Mouse (Mus musculus): ENCODE data around the gene Tmem115.
"Not testable (repeated sequence)": the region's sequence is repeated elsewhere in the genome, so short reads cannot be mapped to it uniquely, and the experiment has no call there.

Tmem115 gene

GRCm38 (mm10) chr9:107570845-107571244 is 37.1 kb downstream of the Tmem115 start:
- DNase-seq (ENCODE audit: low spot score) = no peak

GRCm38 (mm10) chr9:107571534-107572326 is 38.0 kb downstream of the Tmem115 start:
- no peak for DNase-seq (ENCODE audit: low spot score)

- DNase-seq (ENCODE audit: low spot score) = no peak
These were observed 38.5 kb downstream of the Tmem115 start for GRCm38 (mm10) chr9:107572327-107572662.

GRCm38 (mm10) chr9:107573774-107574173 is 40.0 kb downstream of the Tmem115 start:
- not testable (repeated sequence) for DNase-seq (ENCODE audit: low spot score)

- no peak for DNase-seq (ENCODE audit: low spot score)
These were observed 42.0 kb downstream of the Tmem115 start for GRCm38 (mm10) chr9:107575579-107576356.

GRCm38 (mm10) chr9:107576357-107577107 is 42.8 kb downstream of the Tmem115 start, which contains the start of gene Hyal1:
Gene Hyal1 (plus strand): TSS chr9:107576927.
- DNase-seq (ENCODE audit: low spot score) = peak; percentile 85

GRCm38 (mm10) chr9:107577871-107578270 is 44.1 kb downstream of the Tmem115 start:
- DNase-seq (ENCODE audit: low spot score) = no peak

GRCm38 (mm10) chr9:107578587-107578986 is 44.8 kb downstream of the Tmem115 start, which contains the start of gene Naa80:
Gene Naa80 (plus strand): TSS chr9:107578887.
- DNase-seq (ENCODE audit: low spot score) = no peak

- no peak for DNase-seq (ENCODE audit: low spot score)
These were observed 45.5 kb downstream of the Tmem115 start for GRCm38 (mm10) chr9:107579023-107579900.

GRCm38 (mm10) chr9:107580501-107581317 is 47.0 kb downstream of the Tmem115 start, which contains the start of gene Hyal3:
Gene Hyal3 (plus strand): TSS chr9:107580818.
- peak; percentile 86 for DNase-seq (ENCODE audit: low spot score)

GRCm38 (mm10) chr9:107581584-107581983 is 47.8 kb downstream of the Tmem115 start:
- DNase-seq (ENCODE audit: low spot score) = no peak

- DNase-seq (ENCODE audit: low spot score) = no peak
These were observed 48.8 kb downstream of the Tmem115 start for GRCm38 (mm10) chr9:107582509-107583062.

- DNase-seq (ENCODE audit: low spot score) = no peak
These were observed 49.4 kb downstream of the Tmem115 start for GRCm38 (mm10) chr9:107583174-107583573.

GRCm38 (mm10) chr9:107586504-107586903 is 52.8 kb downstream of the Tmem115 start:
- no peak for DNase-seq (ENCODE audit: low spot score)

- DNase-seq (ENCODE audit: low spot score) = peak; percentile 92
These were observed 53.5 kb downstream of the Tmem115 start, which contains the start of gene Ifrd2 for GRCm38 (mm10) chr9:107586974-107587832. Gene Ifrd2 (plus strand): TSS chr9:107587642.

- no peak for DNase-seq (ENCODE audit: low spot score)
These were observed 54.3 kb downstream of the Tmem115 start for GRCm38 (mm10) chr9:107587833-107588639.
